Mouse (Mus musculus): ENCODE measurements around the gene Fmnl2. TPM values are rescaled to one million over a fixed set of nuclear protein-coding genes. Genes with fewer than 3 reads are reported as not detected.

Gene Fmnl2
- total and polyA plus RNA-seq, 3 experiments = 0.42 to 2.8 (median 2.1) TPM

- H3K4me2 ChIP-seq (ENCODE audit: insufficient read depth, low read depth, poor library complexity, severe bottlenecking) = no peak overlapping the region
- no peak overlapping the region for H3K4me3 ChIP-seq (replicated peaks in 1 of 3; ENCODE audit: low read depth in 2 of 3, low read length in 2 of 3, poor library complexity in 1 of 3)
- in situ Hi-C loops (cut with MboI; ENCODE audit: low pct_ligation_motif_present, low pct_unique_long_range_greater_than_20kb, low sequenced_read_pairs) (no loop called here), dilution Hi-C loops (cut with MboI; ENCODE audit: extremely low pct_ligation_motif_present, extremely low pct_unique_long_range_greater_than_20kb, low sequenced_read_pairs) (no loop called here)
- DNase-seq (ENCODE audit: extremely low read depth) = no peak
- no peaks in the 10 kb centered on the region for H3K27me3 ChIP-seq (replicated peaks)
- no peak overlapping the region for H3K9ac ChIP-seq (ENCODE audit: insufficient read depth, low read depth)
- TF ChIP-seq MAFK (IDR thresholded peaks at IDR 0.05; ENCODE audit: insufficient replicate concordance, low read length) = no peak
- no peak for TF ChIP-seq MAX (IDR thresholded peaks at IDR 0.05; ENCODE audit: low read length)
- no peak for TF ChIP-seq TCF12 (IDR thresholded peaks at IDR 0.05; ENCODE audit: low read depth, low read length)
- no peak for TF ChIP-seq GABPA (IDR thresholded peaks at IDR 0.05; ENCODE audit: insufficient replicate concordance, low read depth, low read length)
- TF ChIP-seq ETS1 (conservative IDR thresholded peaks at IDR 0.05; ENCODE audit: low read depth, low read length) = no peak
- TF ChIP-seq NRF1 (IDR thresholded peaks at IDR 0.05; ENCODE audit: low read depth, low read length) = no peak
- no peaks in the 10 kb centered on the region for H3K79me2 ChIP-seq (replicated peaks; ENCODE audit: control insufficient read depth, extremely low read depth, insufficient read depth, poor library complexity, severe bottlenecking)
- no peaks in the 10 kb centered on the region for H3K36me3 ChIP-seq (replicated peaks in 1 of 2; ENCODE audit: control insufficient read depth in 1 of 2, insufficient read depth in 1 of 2, low read length in 1 of 2)
- no peaks in the 10 kb centered on the region for H3K9me3 ChIP-seq (replicated peaks; ENCODE audit: low read length)
- peaks cover 0 to 8% of the 10 kb centered on the region in 2 experiments; a peak in 1 of 4 replicates for H3K4me1 ChIP-seq (ENCODE audit: control insufficient read depth in 1 of 2, insufficient read depth in 2 of 2)
- no peak overlapping the region for H3K27ac ChIP-seq (ENCODE audit: insufficient read depth, low read depth)
Observed at GRCm38 (mm10) chr2:53061363-53062000, 203.8 kb downstream of the Fmnl2 start.

- TF ChIP-seq USF1 (IDR thresholded peaks at IDR 0.05; ENCODE audit: low read depth, low read length) = no peak
- no peak for TF ChIP-seq TCF12 (IDR thresholded peaks at IDR 0.05; ENCODE audit: low read depth, low read length)
- TF ChIP-seq CHD1 (IDR thresholded peaks at IDR 0.05; ENCODE audit: low read depth, low read length) = no peak
- TF ChIP-seq TBP (conservative IDR thresholded peaks at IDR 0.05; ENCODE audit: low read depth, low read length) = no peak
- no peak for TF ChIP-seq NRF1 (IDR thresholded peaks at IDR 0.05; ENCODE audit: low read depth, low read length)
- TF ChIP-seq PAX5 (IDR thresholded peaks at IDR 0.05; ENCODE audit: low read length) = no peak
- TF ChIP-seq IRF4 (IDR thresholded peaks at IDR 0.05; ENCODE audit: low read depth, low read length) = no peak
- no peak for TF ChIP-seq RCOR1 (conservative IDR thresholded peaks at IDR 0.05; ENCODE audit: low read depth, low read length)
- TF ChIP-seq E2F4 (IDR thresholded peaks at IDR 0.05; ENCODE audit: insufficient replicate concordance, low read depth, low read length) = no peak
- no peak for DNase-seq (ENCODE audit: extremely low read depth)
- H3K4me2 ChIP-seq (ENCODE audit: insufficient read depth, low read depth, poor library complexity, severe bottlenecking) = no peak overlapping the region
- peaks cover 0 to 3% of the 10 kb centered on the region in 2 experiments; a peak in 2 of 4 replicates for H3K4me1 ChIP-seq (ENCODE audit: control insufficient read depth in 1 of 2, insufficient read depth in 2 of 2)
- H3K4me3 ChIP-seq (replicated peaks in 1 of 3; ENCODE audit: low read depth in 2 of 3, low read length in 2 of 3, poor library complexity in 1 of 3) = no peak overlapping the region
- no peak overlapping the region for H3K27ac ChIP-seq (ENCODE audit: insufficient read depth, low read depth)
- dilution Hi-C loops (cut with MboI; ENCODE audit: extremely low pct_ligation_motif_present, extremely low pct_unique_long_range_greater_than_20kb, low sequenced_read_pairs) = no loop called here
- H3K9ac ChIP-seq (ENCODE audit: insufficient read depth, low read depth) = no peak overlapping the region
- H3K36me3 ChIP-seq (replicated peaks in 1 of 2; ENCODE audit: control insufficient read depth in 1 of 2, insufficient read depth in 1 of 2, low read length in 1 of 2) = no peaks in the 10 kb centered on the region
- no peaks in the 10 kb centered on the region for H3K9me3 ChIP-seq (replicated peaks; ENCODE audit: low read length)
- in situ Hi-C loops (cut with MboI; ENCODE audit: low pct_ligation_motif_present, low pct_unique_long_range_greater_than_20kb, low sequenced_read_pairs) = no loop called here
- H3K27me3 ChIP-seq (replicated peaks) = no peaks in the 10 kb centered on the region
- no peaks in the 10 kb centered on the region for H3K79me2 ChIP-seq (replicated peaks; ENCODE audit: control insufficient read depth, extremely low read depth, insufficient read depth, poor library complexity, severe bottlenecking)
Observed at GRCm38 (mm10) chr2:53066973-53067372, 209.3 kb downstream of the Fmnl2 start.

Data from CH12.LX (cell line).